Mouse (Mus musculus): ENCODE measurements around the gene Syt17.

The Syt17 gene

GRCm38 (mm10) chr7:118448134-118448967 lies at the start of gene Syt17:
Gene Syt17, minus strand, starts transcription at chr7:118448222.
- no peak for DNase-seq (ENCODE audit: low spot score)

DNA sequence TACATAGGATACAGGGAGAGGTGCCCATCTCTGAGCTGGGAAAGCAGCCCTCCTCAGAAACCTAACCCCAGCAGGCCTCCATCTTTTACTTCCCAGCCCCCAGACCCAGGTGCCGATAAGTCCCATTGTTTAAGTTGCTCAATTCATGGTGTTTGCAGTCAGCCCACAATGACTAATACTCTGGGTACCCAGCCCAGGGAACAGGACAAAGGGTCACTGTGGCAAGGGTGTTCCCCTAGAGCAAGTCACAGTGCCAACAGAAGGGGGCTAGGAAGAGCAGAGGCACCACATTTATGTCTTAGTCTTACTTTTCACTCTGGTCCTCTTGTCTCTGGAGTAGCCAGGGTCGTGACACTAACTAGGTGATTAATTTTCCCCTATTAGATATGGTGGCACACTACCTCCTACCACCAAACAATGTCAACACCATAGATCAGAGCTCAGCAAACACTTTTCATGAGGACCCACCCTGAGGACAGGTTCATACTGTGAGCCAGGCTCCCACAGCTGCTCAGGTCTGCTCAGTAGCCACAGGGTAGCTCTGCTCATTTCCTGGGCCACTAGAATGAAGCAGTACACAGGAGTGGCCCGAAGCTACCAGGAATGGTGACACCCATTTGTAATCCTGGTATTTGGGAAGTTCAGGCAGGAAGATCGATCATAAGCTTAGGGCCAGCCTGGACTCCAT lies 47.0 kb upstream of the Syt17 start:
- no peak for DNase-seq (ENCODE audit: low spot score)

DNA sequence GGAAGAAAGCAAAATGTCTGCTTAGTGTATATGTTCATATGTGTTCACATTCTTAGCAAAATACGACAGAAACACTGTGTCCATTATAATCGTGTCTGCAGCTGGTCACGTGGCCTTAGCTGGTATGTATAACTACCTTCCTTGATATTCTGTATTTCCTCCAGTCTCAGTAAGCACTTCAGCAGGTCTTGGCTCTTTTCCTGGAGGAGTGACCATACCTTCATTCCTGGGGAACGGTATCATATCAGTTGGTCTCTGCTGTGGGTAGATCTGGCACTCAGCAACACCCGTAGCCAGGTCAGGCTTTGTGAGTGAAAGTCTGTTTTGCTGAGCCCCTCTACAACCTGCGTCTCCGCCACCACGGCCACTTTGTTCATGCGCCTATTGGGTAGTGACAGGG lies 45.9 kb upstream of the Syt17 start:
- DNase-seq (ENCODE audit: low spot score): no peak

- DNase-seq (ENCODE audit: low spot score): no peak
These were observed 43.6 kb upstream of the Syt17 start, which contains the start of gene Itpripl2 for GRCm38 (mm10) chr7:118491431-118492147. Gene Itpripl2, minus strand, starts transcription at chr7:118491975.

DNA sequence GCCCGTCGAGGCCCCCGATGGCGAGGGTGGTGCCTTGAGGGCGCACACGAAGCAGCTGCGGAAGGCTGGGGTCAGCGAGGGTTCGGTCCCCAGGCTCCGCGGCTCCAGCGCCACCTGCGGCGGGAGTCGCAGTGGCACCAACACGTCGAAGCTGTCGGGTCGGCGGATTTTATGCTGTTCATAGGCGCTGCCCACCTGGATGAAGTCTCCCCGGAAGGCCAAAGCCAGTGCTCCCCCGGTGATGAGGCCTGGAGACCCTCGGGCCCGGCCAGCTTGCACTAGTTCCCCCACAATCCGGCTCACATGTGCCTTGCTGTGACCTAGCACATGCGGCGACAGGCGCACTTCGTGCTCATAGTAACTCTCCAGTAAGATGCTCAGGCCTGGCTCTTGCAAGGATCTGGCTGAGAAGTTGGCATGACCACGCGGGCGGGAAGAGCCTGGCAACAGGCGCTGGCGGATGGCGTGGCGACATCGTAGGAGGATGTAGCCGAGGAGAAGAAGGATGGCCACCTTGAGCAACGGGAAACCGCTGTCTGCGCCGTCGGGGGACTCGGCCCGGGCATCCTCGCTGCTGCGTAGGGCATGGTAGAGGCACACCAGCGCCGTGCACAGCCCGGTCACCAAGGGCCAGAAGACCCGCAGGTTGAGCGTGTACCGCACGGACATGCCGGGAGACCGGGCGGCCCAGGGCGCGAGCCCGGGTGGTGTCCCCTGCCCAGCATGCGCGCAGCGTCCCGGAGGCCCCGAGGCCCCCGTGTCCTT lies 42.8 kb upstream of the Syt17 start:
- no peak for DNase-seq (ENCODE audit: low spot score)

DNA sequence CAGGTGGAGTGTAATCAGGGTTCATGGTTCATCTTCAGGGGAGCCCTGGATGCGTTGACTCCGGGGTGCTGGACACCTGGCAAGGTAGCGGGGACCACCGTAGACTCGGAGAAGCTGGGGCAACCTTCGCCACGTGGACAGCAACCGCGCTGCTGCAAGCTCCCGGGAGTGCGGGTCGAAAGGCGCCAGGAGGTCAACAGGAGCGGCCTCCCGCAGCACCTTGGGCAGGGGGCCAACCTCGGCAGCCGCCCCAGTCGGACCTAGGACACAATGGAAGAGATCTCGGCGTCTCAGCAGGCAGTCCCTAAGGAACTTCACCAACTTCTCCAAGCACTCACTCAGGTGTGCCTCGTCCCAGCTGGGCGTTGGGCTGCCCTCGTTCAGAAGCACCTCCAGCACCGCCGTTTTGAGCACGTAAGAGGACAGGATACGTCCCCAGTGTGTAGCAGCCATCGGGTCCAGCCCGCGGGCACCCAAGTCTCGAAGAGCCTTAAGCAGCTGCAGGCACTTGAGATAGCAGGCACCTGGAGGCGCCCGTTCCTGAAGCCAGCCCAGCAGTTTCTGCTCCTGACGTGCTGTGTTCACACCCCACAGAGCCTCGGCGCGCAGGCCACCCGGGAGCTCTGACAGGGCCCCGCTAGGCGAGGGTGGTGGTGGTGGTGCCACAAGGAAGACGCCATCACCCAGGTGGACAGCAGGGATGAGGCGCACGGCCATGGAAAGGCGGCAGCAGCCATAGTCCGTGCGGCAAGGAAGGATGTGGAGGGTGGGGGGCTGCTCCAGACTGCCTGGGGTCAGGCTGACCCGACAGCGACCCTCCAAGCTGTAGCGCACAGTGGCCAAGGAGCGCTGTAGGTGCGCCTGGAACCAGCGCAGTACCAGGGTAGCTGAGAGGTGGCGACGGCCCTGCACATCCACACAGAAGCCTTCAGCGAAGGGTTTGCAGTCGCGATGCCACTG lies 42.0 kb upstream of the Syt17 start:
- no peak for DNase-seq (ENCODE audit: low spot score)

DNA sequence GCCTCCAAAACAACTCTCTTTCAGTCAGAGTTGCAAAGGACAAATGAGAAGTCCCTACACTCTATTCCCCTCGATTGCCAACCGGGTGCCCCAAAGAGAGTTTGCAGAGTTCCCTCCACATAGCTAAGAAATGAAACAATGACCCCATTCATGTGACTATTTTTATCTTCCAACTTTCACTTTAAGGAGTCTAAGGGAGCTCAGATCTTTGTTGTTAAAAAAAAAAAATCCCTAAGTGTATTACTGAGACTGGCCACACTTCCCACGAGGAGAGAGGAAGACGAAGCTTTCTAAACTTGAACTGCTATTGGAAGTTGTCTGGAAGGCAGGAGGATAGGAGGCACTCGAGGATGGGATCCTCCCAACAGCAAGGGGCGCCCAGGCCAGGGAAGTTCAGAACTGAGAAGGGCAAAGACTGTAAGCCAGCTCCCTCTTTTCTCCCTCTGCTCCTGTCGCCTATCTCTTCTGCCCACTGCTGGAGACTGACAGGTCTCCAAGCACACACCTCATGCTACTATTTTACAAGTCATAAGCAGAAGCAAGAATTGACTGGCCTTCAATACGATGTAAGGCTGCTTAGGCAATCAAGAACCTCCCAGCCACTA lies 40.1 kb upstream of the Syt17 start:
- no peak for DNase-seq (ENCODE audit: low spot score)

GRCm38 (mm10) chr7:118486917-118487316 lies 38.9 kb upstream of the Syt17 start:
- no peak for DNase-seq (ENCODE audit: low spot score)

DNA sequence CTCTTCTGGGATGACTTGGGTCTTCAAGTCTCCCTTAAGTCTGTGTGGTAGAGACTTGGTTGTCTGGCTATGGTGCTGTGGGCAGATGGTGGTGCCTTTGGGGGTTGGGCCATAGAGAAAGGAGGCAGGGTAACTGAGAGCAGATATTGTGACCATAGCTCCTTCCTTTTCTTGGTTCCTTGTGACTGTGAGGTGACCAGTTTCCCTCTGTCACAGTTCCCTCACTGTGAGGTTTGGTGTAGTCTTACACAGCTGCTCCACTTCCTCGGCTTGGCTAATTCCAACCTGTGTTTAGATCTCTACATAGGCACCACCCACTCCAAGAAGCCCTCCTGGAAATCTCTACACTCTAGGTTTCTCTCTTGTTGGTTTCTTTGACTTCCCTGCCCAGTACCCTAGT lies 36.0 kb upstream of the Syt17 start:
- no peak for DNase-seq (ENCODE audit: low spot score)

DNA sequence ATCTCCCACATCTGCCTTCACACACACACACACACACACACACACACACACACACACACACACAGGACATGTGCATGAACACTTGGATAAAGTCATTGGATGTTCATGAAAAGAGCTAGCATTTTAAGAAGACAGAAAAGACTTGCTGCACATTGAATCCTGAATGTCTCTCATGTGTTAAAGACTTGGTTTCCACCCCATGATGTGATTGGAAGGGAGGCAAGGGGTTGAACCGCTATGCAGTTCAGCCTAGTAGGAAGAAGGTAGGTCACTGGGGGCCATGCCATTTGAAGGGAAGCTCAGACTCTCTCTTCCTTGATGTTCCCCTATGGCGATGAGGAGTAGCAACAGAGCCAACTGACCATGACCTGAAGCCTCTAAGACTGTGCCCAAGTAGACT lies 34.0 kb upstream of the Syt17 start:
- DNase-seq (ENCODE audit: low spot score): no peak

DNA sequence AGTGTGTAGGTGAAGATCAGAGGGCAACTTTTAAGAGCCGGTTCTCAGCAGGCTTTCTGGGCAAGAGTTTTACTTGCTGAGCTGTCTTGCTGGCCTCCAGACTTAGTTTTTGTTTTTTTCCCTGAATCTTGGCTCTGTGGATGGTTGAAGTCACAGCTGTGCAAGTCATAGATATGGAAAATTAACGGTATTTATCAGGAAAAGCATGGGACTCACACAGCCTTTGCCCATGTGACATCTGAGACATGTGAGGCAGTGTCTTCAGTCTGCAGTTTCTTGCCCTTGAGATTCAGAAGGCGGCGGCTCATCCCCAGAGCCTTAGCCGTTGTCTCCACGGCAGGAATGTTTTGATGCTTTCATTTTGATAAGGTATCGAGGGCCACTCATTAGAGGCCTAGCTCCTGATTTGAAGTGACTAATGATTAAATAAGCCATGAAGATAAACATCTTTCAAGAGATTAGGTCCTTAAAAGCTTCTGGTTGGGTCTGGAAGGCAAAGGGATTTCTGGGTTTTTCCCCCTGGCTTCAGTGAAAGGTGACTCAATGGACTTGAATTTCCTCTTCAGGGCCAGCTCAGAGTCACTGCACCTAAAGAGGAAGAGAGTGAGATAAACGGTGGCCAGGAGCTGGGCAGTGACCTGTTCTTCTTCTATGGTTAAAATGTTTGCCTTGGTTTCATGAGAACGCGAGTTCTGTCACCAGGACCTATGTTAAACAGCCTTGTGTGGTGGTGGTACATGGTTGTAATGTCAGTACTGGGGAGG lies 33.2 kb upstream of the Syt17 start:
- DNase-seq (ENCODE audit: low spot score): no peak

DNA sequence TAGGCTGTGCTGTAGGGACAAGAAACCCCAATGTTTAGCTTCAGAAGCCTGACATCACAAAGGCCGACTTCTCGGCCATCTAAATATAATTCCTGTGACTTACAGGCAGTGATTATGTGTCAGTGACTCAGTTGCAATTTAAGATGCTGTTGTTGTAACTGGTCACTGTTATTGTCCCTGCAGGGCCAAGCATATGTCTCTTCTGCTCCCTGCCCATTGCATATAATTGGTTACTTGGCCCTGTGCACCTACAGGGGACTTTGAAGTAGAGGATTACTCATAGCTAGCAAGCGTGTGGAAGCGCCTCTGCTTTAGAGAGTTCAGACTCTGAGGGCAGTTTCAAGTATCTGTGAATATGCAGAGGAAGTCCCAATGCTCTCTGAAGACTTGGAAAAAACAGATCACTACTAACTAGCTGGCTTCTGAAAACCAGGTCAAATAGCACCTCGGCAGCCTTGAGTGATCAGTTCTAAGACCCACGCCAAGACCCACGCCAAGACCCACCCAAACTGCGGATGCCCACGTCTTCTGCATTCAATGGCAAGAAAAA lies 32.2 kb upstream of the Syt17 start:
- DNase-seq (ENCODE audit: low spot score): no peak

DNA sequence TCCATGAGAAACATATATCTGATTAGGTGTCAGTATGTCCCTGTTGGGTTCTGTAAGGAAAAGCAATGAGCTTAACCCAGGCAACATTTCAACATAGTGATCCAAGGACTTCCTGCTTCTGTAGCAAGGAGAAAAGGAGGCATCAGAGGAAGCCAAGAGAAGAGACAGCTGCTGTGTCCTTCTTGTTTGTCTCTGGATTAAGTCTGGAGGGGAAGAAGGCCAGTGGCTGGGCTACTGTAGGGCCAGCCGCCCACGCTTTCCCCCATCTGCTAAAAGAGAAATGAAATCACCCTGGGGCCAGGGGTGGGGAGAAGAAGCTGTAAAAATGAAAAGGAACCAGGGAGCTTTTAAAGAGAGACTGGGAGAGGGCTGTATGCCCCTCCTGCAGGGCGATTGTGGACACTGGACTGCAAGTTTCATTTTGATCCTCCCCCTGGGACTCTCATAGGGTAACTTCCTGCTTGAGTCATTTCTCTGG lies 30.9 kb upstream of the Syt17 start:
- DNase-seq (ENCODE audit: low spot score): no peak

DNA sequence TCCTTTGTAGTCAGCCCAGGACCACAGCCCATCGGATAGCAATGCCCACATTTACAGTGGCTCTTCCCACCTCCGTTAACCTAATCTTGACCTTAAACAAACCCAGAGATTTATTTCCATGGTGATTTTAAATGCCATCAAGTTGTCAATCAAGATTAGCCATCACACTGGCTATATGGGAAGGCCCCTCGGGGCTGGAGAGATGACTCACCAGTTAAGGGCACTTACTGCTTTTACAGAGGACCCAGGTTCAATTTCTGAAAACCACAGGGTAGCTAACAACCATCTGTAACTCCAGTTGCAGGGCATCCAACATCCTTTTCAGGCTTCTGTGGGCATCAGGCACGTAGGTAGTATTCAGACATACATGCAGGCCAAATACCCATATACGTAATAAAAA lies 28.4 kb upstream of the Syt17 start:
- DNase-seq (ENCODE audit: low spot score): no peak

DNA sequence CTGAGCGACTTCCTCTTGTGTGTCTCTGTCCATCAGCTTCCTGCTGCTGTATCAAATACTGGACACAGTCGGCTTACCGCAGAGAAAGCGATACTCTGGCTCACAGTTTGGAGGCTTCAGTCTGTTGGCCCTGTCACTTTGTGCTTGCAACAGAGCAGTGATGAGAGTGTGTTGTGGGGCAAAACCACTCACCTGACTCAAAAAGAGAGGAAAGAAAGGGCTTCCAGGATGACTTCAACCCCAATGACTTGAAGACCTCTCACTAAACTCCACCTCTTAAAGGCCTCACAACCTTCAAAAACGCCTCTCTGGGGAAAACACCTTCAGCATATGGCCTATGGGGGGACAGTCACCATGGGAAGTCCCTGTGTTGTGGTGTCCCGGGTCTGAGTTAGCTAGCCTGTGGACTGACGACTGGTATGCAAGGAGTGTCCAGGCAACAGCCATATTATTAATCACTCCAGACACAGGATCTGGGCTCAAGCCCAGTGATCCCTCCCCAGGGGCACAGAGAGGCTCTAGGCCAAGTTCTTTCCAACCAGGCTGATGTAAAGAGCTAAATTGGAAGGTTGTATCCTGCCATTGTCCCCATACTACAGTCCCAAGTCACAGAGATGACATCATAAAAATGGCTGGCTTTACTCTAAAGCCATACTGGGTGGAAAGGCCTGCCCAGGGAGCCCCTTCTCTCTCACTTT lies 27.1 kb upstream of the Syt17 start:
- no peak for DNase-seq (ENCODE audit: low spot score)

DNA sequence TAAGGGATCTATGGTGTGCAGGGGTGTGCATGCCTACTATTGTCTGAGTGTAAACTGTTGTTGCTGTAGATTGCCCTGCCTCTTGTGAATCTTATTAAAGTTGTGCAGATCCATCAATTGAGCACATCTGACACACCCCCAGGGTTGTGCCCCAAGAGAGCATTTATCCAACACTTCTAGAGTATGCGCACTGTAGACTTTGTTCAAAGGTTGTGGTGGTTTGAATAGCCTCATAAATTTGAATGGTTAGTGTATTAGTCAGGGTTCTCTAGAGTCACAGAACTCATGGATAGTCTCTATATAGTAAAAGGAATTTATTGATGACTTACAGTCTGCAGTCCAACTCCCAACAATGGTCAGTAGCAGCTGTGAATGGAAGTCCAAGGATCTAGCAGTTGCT lies 24.9 kb upstream of the Syt17 start:
- no peak for DNase-seq (ENCODE audit: low spot score)

DNA sequence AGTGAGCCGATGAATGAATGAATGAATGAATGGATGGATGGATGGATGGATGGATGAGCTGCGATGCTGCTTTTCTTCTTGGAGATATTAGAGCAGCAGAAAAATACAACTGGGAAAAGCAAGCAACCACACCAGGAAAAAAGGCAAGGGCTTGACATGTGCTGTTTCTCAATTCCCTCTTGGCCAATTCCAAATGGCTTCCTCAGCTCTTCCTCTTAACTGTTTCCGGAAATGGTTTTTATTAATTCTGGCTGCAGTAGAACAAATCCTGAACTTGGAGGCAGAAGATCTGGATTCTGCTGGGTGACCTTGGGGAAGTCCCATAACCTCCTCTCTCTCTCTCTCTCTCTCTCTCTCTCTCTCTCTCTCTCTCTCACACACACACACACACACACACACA lies 20.0 kb upstream of the Syt17 start:
- no peak for DNase-seq (ENCODE audit: low spot score)

DNA sequence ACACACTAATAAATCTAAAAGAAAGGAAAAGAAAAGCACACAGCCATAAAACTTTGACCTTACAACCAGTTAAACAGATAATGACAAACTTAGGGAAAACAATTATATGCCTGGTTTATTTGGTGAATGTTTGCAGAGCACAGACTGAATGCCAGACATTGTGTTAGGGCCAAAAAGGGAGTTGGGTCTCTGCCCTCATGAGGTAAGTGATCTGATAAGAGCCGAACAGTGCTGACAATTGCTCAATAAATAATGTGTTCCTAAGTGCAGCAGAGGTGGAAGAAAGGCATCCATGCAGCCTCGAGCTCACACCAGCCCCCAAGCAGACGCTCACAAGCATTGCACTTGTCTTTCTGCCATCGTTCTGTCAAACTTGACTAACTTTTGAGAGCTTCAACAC lies 16.4 kb upstream of the Syt17 start:
- DNase-seq (ENCODE audit: low spot score): no peak
